15 mouse cellular contexts compared by ENCODE assay signal in genomic region chr2:23551235-23551634, GRCm38 (mm10).
"Had no signal": no experiment of that assay in that cellular context is flagged by ENCODE, and none has a peak within 500 bp of the region (broad histone marks: within the 10 kb centered on the region; RNA-seq: fewer than 3 reads in every experiment).

No protein-coding gene starts in this region.

- ATAC-seq: midbrain, embryonic 13.5 days had no signal

- DNase-seq: kidney, adult 18-20 months; kidney, adult 9 months; kidney, postnatal 25 days; layer of hippocampus, postnatal 36 days; liver, embryonic 13.5 days; lung, adult 2 months; lung, postnatal 14 days; lung, postnatal 4 days; retina, postnatal 1 day; right cerebral cortex, postnatal 25 days; spleen, adult 18-20 months; thymus, postnatal 25 days had no signal

- H3K4me2 ChIP-seq: liver, embryonic 13.5 days; midbrain, embryonic 13.5 days; stomach, embryonic 15.5 days had no signal

- H3K27me3 ChIP-seq: liver, embryonic 13.5 days; midbrain, embryonic 13.5 days; stomach, embryonic 15.5 days had no signal

- H3K9ac ChIP-seq: liver, embryonic 13.5 days; midbrain, embryonic 13.5 days; stomach, embryonic 15.5 days had no signal

- H3K9me3 ChIP-seq: liver, embryonic 13.5 days; midbrain, embryonic 13.5 days; stomach, embryonic 15.5 days had no signal

- H3K4me1 ChIP-seq: midbrain, embryonic 13.5 days; stomach, embryonic 15.5 days had no signal

- H3K4me3 ChIP-seq: left cerebral cortex, adult 2 months; liver, embryonic 13.5 days; midbrain, embryonic 13.5 days; stomach, embryonic 15.5 days had no signal

- H3K27ac ChIP-seq: left cerebral cortex, adult 2 months; liver, embryonic 13.5 days; midbrain, embryonic 13.5 days; stomach, embryonic 15.5 days had no signal

- H3K36me3 ChIP-seq: midbrain, embryonic 13.5 days; stomach, embryonic 15.5 days had no signal
